Mouse (Mus musculus) lung, embryonic 14.5 days (tissue): Measurements from ENCODE around the gene Astn2. TPM values are rescaled to one million over a fixed set of nuclear protein-coding genes. Genes with fewer than 3 reads are reported as not detected.

Experiments used
- ATAC-seq: fragments of 200-750 bp; cut with Nextera tagmentation; 2 replicates; pipeline ENCODE4 v1.8.0; 2017; ENCODE audit warnings: mild to moderate bottlenecking, moderate TSS enrichment, moderate library complexity; ENCODE audit not compliant: insufficient read depth
- DNase-seq: peaks from one replicate; pipeline ENCODE4 v3.0.0-alpha.2; 2015
- H3K27ac ChIP-seq: fragments of 300-500 bp; sonication (generic); 2 replicates; pipeline ENCODE4 v1.5.1; 2014; ENCODE audit warnings: low read depth, mild to moderate bottlenecking, moderate library complexity
- H3K27me3 ChIP-seq: fragments of 300-500 bp; sonication (generic); 2 replicates; pipeline ENCODE4 v1.6.1; 2014; ENCODE audit warnings: low read length, control low read depth; ENCODE audit not compliant: insufficient read depth
- H3K36me3 ChIP-seq: fragments of 300-500 bp; sonication (generic); 2 replicates; pipeline ENCODE4 v1.6.1; 2014; ENCODE audit warnings: control low read depth; ENCODE audit not compliant: insufficient read depth
- H3K4me1 ChIP-seq: fragments of 300-500 bp; sonication (generic); 2 replicates; pipeline ENCODE4 v1.6.1; 2014; ENCODE audit warnings: antibody characterized with exemption, control low read depth; ENCODE audit not compliant: insufficient read depth
- H3K4me2 ChIP-seq: fragments of 300-500 bp; sonication (generic); 2 replicates; pipeline ENCODE4 v1.6.1; 2014; ENCODE audit warnings: mild to moderate bottlenecking
- H3K4me3 ChIP-seq: fragments of 300-500 bp; sonication (generic); 2 replicates; pipeline ENCODE4 v1.5.1; 2014; ENCODE audit warnings: low read depth, low read length
- H3K9ac ChIP-seq: fragments of 300-500 bp; sonication (generic); 2 replicates; pipeline ENCODE4 v1.6.1; 2014
- H3K9me3 ChIP-seq: fragments of 300-500 bp; sonication (generic); 2 replicates; pipeline ENCODE4 v1.6.1; 2016; ENCODE audit warnings: low read depth, low read length, control low read depth
- CTCF ChIP-seq: IDR thresholded peaks from 2 replicates; pipeline ENCODE4 v1.5.1; 2016; ENCODE audit warnings: antibody characterized with exemption, low read depth
- WGBS: fragments of 180-500 bp; shearing (Covaris S2); extraction: QIAGEN DNeasy Blood & Tissue Kit; methylation state at CpG from one replicate; pipeline ENCODE4 v1.1.7; 2014; 5-methylcytosine and 5-hydroxymethylcytosine counted together
- polyA plus RNA-seq: library from polyadenylated mRNA; unstranded; fragments of >200 nt; fragmentation: Nextera tagmentation; extraction: Ambion mirVana; gene quantifications from 2 replicates; pipeline ENCODE4 v1.2.1, GENCODE M21; 2014

Astn2 gene
- polyA plus RNA-seq, 1 experiment from 2014 or later, result 1.1 TPM

- H3K4me1 ChIP-seq, result no peaks in the 10 kb centered on the region
- no peaks in the 10 kb centered on the region for H3K36me3 ChIP-seq
- no peaks in the 10 kb centered on the region for H3K27me3 ChIP-seq
- ATAC-seq, result no peak
- H3K9ac ChIP-seq, result no peak overlapping the region
- no peaks in the 10 kb centered on the region for H3K9me3 ChIP-seq
- no peak overlapping the region for H3K4me2 ChIP-seq
- 59% methylated on average over 5 of the region's 5 CpGs for WGBS
- DNase-seq, result no peak
- H3K4me3 ChIP-seq, result no peak overlapping the region
- no peak overlapping the region for H3K27ac ChIP-seq
- no peak for TF ChIP-seq CTCF
Measured at GRCm38 (mm10) chr4:65678495-65678894, 725.9 kb downstream of the Astn2 start.

- Histone ChIP-seq H3K27ac (no peak overlapping the region), H3K4me2 (no peak overlapping the region), H3K36me3 (no peaks in the 10 kb centered on the region), H3K27me3 (no peaks in the 10 kb centered on the region), H3K9me3 (no peaks in the 10 kb centered on the region), H3K4me1 (no peaks in the 10 kb centered on the region), H3K4me3 (no peak overlapping the region), H3K9ac (no peak overlapping the region)
- WGBS, result 87% methylated on average over 4 of the region's 4 CpGs
- DNase-seq, result no peak
- ATAC-seq, result no peak
- no peak for TF ChIP-seq CTCF
Measured at GRCm38 (mm10) chr4:65674267-65674978, 730.0 kb downstream of the Astn2 start.

- no peak overlapping the region for H3K4me3 ChIP-seq
- no peak overlapping the region for H3K4me2 ChIP-seq
- no peaks in the 10 kb centered on the region for H3K4me1 ChIP-seq
- 68% methylated on average over 4 of the region's 4 CpGs for WGBS
- H3K27me3 ChIP-seq, result no peaks in the 10 kb centered on the region
- H3K9me3 ChIP-seq, result no peaks in the 10 kb centered on the region
- no peak overlapping the region for H3K27ac ChIP-seq
- H3K36me3 ChIP-seq, result no peaks in the 10 kb centered on the region
- H3K9ac ChIP-seq, result no peak overlapping the region
- no peak for ATAC-seq
- TF ChIP-seq CTCF, result no peak
- DNase-seq, result no peak
Measured at GRCm38 (mm10) chr4:65673418-65673933, 730.9 kb downstream of the Astn2 start.

GRCm38 (mm10) chr4:65672294-65672693 is 732.1 kb downstream of the Astn2 start:
- 28% methylated on average over 2 of the region's 2 CpGs for WGBS
- no peak for TF ChIP-seq CTCF
- DNase-seq, result peak; percentile 84
- Histone ChIP-seq H3K4me1 (no peaks in the 10 kb centered on the region), H3K27me3 (no peaks in the 10 kb centered on the region), H3K27ac (no peak overlapping the region), H3K9me3 (no peaks in the 10 kb centered on the region), H3K36me3 (no peaks in the 10 kb centered on the region), H3K4me2 (no peak overlapping the region), H3K9ac (no peak overlapping the region), H3K4me3 (no peak overlapping the region)
- peak; percentile 88 for ATAC-seq

GRCm38 (mm10) chr4:65671585-65672184 is 732.7 kb downstream of the Astn2 start:
- Histone ChIP-seq H3K27ac (peak overlapping the region; percentile 42; the same call in 1 of the 2 replicates), H3K9me3 (no peaks in the 10 kb centered on the region), H3K27me3 (no peaks in the 10 kb centered on the region), H3K9ac (no peak overlapping the region), H3K4me3 (no peak overlapping the region), H3K4me1 (no peaks in the 10 kb centered on the region), H3K4me2 (no peak overlapping the region), H3K36me3 (no peaks in the 10 kb centered on the region)
- peak; percentile 92 for ATAC-seq
- no peak for TF ChIP-seq CTCF
- WGBS, result 25% methylated on average over 6 of the region's 6 CpGs
- peak; percentile 92 for DNase-seq

- Histone ChIP-seq H3K4me2 (no peak overlapping the region), H3K27ac (no peak overlapping the region), H3K36me3 (no peaks in the 10 kb centered on the region), H3K9me3 (no peaks in the 10 kb centered on the region), H3K4me1 (no peaks in the 10 kb centered on the region), H3K4me3 (no peak overlapping the region), H3K27me3 (no peaks in the 10 kb centered on the region), H3K9ac (no peak overlapping the region)
- DNase-seq (no peak), ATAC-seq (no peak)
- TF ChIP-seq CTCF, result no peak
- WGBS, result 86% methylated on average over 5 of the region's 5 CpGs
Measured at GRCm38 (mm10) chr4:65667030-65667610, 737.3 kb downstream of the Astn2 start.

- 81% methylated on average over 6 of the region's 6 CpGs for WGBS
- Histone ChIP-seq H3K9ac (no peak overlapping the region), H3K27me3 (no peaks in the 10 kb centered on the region), H3K4me3 (no peak overlapping the region), H3K4me1 (no peaks in the 10 kb centered on the region), H3K27ac (no peak overlapping the region), H3K36me3 (no peaks in the 10 kb centered on the region), H3K4me2 (no peak overlapping the region), H3K9me3 (no peaks in the 10 kb centered on the region)
- no peak for DNase-seq
- no peak for ATAC-seq
- TF ChIP-seq CTCF, result no peak
Measured at GRCm38 (mm10) chr4:65663176-65663575, 741.2 kb downstream of the Astn2 start.
